Mouse (Mus musculus) thymus, adult 2 months (tissue): ENCODE measurements at regions not wholly inside any gene's neighbourhood (a gene's known extent, or its start where the extent isn't known, plus 50 kb on each side); places are given as distances from the start of the nearest gene placed in this dataset.

Experiments
- DNase-seq: peaks from one replicate; pipeline ENCODE4 v3.0.0; 2021
- H3K27ac ChIP-seq: fragments of 200-500 bp; 2 replicates; pipeline ENCODE4 v1.5.1; 2012; ENCODE audit warnings: low read length, control low read depth; ENCODE audit not compliant: control insufficient read depth, insufficient read depth
- H3K27me3 ChIP-seq: fragments of 200-500 bp; 2 replicates; pipeline ENCODE4 v1.6.1; 2012; ENCODE audit warnings: mild to moderate bottlenecking, low read length, moderate library complexity, mixed read lengths; ENCODE audit not compliant: control insufficient read depth, insufficient read depth
- H3K36me3 ChIP-seq: fragments of 200-500 bp; 2 replicates; pipeline ENCODE4 v1.6.1; 2012; ENCODE audit warnings: mild to moderate bottlenecking, low read length, moderate library complexity; ENCODE audit not compliant: control insufficient read depth, insufficient read depth
- H3K4me1 ChIP-seq: fragments of 200-500 bp; replicated peaks from 2 replicates; pipeline ENCODE4 v1.6.1; 2012; ENCODE audit warnings: low read length; ENCODE audit not compliant: control insufficient read depth, insufficient read depth
- H3K4me3 ChIP-seq: fragments of 200-500 bp; 2 replicates; pipeline ENCODE4 v1.5.1; 2012; ENCODE audit warnings: mild to moderate bottlenecking, low read length, control low read depth, moderate library complexity; ENCODE audit not compliant: control insufficient read depth, insufficient read depth
- CTCF ChIP-seq: fragments of 200-500 bp; IDR thresholded peaks from 2 replicates; pipeline ENCODE4 v1.5.1; 2012; ENCODE audit warnings: mild to moderate bottlenecking, control low read depth, low read length, moderate library complexity, borderline replicate concordance; ENCODE audit not compliant: control insufficient read depth, poor library complexity, insufficient read depth; ENCODE audit errors: extremely low read depth
- POLR2A ChIP-seq: fragments of 200-500 bp; IDR thresholded peaks from 2 replicates; pipeline ENCODE4 v1.6.1; 2012; ENCODE audit warnings: mild to moderate bottlenecking, low read length, control low read depth, moderate library complexity; ENCODE audit not compliant: control insufficient read depth, poor library complexity, insufficient read depth; ENCODE audit errors: extremely low read depth
- WGBS: fragments of 180-500 bp; shearing (Covaris S2); methylation state at CpG from one replicate; pipeline ENCODE4 v1.1.7; 2018; 5-methylcytosine and 5-hydroxymethylcytosine counted together

DNA sequence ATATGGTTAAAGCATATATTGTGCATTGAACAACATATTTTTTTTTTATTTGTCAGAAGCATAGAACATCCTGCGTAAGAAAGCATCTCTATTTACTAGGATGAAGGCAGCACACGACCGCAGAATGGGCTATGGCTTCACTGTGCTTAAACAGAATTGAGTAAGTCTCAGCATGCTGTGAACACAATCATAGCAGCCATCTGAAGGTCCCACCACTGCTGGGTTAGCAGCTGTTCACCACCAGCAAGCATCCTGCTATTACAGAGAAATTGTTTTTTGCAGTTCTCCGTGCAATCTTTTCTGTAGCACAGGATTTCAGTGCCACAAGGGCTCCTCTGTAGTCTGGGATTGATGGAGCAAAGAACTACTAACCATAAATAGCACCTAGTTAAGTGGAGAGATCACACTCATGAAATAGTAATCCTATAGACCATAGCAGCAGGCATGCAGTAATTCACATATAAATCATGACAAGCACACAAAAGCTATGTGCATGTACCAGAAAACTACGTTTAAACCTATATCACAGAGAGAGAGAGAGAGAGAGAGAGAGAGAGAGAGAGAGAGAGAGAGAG lies 537.3 kb downstream of the Basp1 start:
- H3K27me3 ChIP-seq, result no peaks in the 10 kb centered on the region
- H3K4me1 ChIP-seq, result no peaks in the 10 kb centered on the region
- no peak overlapping the region for H3K27ac ChIP-seq
- TF ChIP-seq POLR2A (no peak), CTCF (no peak)
- no peak overlapping the region for H3K4me3 ChIP-seq
- no peaks in the 10 kb centered on the region for H3K36me3 ChIP-seq
- no peak for DNase-seq
- 88% methylated on average over 5 of the region's 5 CpGs for WGBS

DNA sequence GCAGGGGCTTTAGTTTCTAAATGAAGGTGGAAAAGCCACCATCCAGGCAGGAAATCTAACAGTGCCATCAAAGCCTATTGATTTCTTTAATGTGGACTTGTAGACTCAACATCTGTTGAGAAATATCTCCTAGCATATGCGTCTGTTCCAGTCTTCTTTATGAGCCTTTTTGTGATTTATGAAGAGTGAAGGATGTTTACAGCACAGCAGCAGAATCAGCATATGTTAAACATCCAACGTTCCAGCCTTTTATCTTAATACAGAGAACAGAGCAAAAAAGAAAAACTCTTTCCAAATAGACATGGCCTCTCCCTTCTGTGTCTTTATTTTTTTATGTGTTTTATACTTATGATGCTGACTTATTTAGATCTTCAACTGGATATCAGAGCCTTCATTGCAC lies 573.3 kb downstream of the Basp1 start:
- no peak overlapping the region for H3K4me3 ChIP-seq
- 80% methylated on average over 2 of the region's 2 CpGs for WGBS

DNA sequence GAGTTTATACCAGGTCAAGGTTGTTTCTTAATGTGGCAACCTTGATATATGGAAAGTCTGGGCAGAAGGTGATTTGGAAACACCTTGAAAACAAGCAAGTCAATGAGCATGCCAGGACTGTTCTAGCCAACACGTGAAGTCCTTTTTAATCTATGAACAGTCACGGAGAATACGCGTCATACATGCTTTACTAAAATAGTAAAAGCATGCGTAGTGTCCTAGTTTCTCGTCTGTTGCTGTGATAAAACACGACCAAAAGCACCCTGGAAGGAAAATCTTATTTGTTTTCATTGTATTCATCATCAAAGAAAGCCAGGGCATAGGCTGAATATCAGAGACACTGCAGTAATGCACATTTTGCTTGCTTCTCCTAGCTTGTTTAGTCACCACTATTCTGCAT lies 575.2 kb downstream of the Basp1 start:
- 90% methylated on average over 7 of the region's 7 CpGs for WGBS
- TF ChIP-seq CTCF (no peak), POLR2A (no peak)
- Histone ChIP-seq H3K4me1 (no peaks in the 10 kb centered on the region), H3K27ac (no peak overlapping the region), H3K27me3 (no peaks in the 10 kb centered on the region), H3K36me3 (no peaks in the 10 kb centered on the region), H3K4me3 (no peak overlapping the region)
- no peak for DNase-seq

More for the DNA sequence above, 573.3 kb downstream of the Basp1 start:
- TF ChIP-seq POLR2A, result no peak
- no peak for DNase-seq
- H3K27ac ChIP-seq, result no peak overlapping the region
- no peaks in the 10 kb centered on the region for H3K4me1 ChIP-seq
- H3K27me3 ChIP-seq, result no peaks in the 10 kb centered on the region
- H3K36me3 ChIP-seq, result no peaks in the 10 kb centered on the region

DNA sequence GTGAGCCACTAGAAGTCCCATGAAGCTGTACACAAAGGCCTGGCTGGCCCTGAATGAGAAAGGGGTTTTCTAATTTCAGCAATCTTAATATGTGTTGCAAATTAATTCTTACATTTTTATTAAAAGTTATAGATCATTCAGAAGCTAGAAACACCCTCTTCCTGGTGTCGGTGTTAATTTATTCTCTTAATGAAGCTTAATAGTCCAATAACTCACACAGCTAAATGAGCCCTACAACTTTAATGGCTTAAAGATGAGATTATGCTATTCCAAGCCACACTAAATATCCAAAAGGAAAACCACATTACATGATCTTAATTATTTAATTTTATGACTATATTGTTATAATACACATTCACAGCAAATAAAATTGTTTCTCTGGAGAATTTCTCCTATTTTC lies 585.7 kb downstream of the Basp1 start:
- Histone ChIP-seq H3K27me3 (no peaks in the 10 kb centered on the region), H3K36me3 (no peaks in the 10 kb centered on the region), H3K4me3 (no peak overlapping the region), H3K27ac (no peak overlapping the region), H3K4me1 (no peaks in the 10 kb centered on the region)
- WGBS, result 98% methylated on average over 1 of the region's 1 CpGs
- no peak for TF ChIP-seq POLR2A
- no peak for TF ChIP-seq CTCF
- no peak for DNase-seq

DNA sequence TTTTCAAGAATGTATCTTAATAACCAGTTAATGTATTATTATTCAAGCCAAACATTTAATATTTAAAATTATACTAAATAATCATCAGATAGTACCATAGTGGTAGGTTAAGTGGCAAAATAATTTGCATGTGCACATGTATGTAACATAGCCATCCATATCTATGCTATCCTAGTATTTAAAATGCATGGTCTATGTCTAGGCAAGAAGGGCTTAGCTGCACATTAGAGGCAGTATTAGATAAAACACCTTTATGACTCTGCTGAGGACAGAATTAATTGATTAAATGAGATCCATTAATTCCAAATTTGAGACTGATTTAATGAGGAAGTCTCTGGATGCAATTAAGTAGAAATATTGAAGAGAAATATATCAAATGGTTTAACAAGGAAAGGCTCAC lies 586.3 kb downstream of the Basp1 start:
- H3K27me3 ChIP-seq, result no peaks in the 10 kb centered on the region
- TF ChIP-seq POLR2A (no peak), CTCF (no peak)
- H3K4me1 ChIP-seq, result no peaks in the 10 kb centered on the region
- DNase-seq, result no peak
- no peak overlapping the region for H3K4me3 ChIP-seq
- H3K27ac ChIP-seq, result no peak overlapping the region
- no peaks in the 10 kb centered on the region for H3K36me3 ChIP-seq

DNA sequence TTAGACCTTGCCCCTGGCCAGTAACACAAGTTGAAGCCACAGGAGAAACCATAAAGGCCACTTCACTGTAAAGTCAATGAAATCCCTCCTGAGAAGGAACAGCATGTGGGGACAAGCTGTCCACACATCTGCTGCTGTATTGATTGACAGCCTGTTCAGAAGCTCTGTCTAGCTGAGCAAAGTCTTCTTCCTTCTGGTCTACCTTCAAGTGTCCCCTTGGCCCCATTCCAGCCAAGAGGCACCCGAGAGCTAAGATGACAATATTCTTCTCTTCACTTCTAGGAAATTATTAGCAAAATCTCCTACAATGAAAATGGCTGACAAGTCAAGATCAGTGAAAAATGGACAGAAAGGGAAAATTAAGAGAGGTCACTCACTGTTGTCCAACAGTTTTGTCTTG lies 616.7 kb downstream of the Basp1 start:
- no peak overlapping the region for H3K27ac ChIP-seq
- no peak overlapping the region for H3K4me3 ChIP-seq
- WGBS, result 85% methylated on average over 1 of the region's 1 CpGs
- no peak for DNase-seq
- H3K27me3 ChIP-seq, result no peaks in the 10 kb centered on the region
- no peaks in the 10 kb centered on the region for H3K36me3 ChIP-seq
- H3K4me1 ChIP-seq, result no peaks in the 10 kb centered on the region
- TF ChIP-seq CTCF, result no peak
- TF ChIP-seq POLR2A, result no peak

DNA sequence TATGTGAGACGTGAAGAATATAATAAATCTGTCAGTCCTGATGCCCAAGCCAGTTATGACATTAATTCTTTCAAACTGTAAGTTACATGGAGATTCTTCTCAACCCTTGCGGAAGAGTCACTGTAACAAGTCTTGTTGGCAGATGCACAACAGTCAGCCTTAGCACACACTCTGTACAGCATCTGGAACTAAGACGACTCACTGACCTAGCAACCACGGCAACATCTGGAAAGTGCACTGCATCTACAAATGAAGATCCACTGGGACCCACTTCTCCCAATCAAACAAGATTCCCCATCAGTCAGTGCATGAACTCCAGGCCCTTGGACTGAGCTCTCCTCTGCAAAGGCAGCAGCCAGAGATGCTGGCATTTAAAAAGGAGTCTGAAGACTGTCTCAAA lies 620.2 kb downstream of the Basp1 start:
- no peak for DNase-seq
- TF ChIP-seq CTCF (no peak), POLR2A (no peak)
- WGBS, result 84% methylated on average over 4 of the region's 4 CpGs
- Histone ChIP-seq H3K27me3 (no peaks in the 10 kb centered on the region), H3K4me3 (no peak overlapping the region), H3K4me1 (no peaks in the 10 kb centered on the region), H3K27ac (no peak overlapping the region), H3K36me3 (no peaks in the 10 kb centered on the region)
